Mouse (Mus musculus) ES-Bruce4 (cell line): ENCODE measurements around the gene Igfbp1.

ENCODE experiments used
- CTCF ChIP-seq: IDR thresholded peaks from one replicate; pipeline ENCODE4 v1.8.1; 2011; ENCODE audit warnings: low read depth, low read length
- EP300 ChIP-seq: IDR thresholded peaks from 2 replicates; pipeline ENCODE4 v1.6.1; 2011; ENCODE audit warnings: low read depth, low read length; ENCODE audit not compliant: insufficient read depth

DNA sequence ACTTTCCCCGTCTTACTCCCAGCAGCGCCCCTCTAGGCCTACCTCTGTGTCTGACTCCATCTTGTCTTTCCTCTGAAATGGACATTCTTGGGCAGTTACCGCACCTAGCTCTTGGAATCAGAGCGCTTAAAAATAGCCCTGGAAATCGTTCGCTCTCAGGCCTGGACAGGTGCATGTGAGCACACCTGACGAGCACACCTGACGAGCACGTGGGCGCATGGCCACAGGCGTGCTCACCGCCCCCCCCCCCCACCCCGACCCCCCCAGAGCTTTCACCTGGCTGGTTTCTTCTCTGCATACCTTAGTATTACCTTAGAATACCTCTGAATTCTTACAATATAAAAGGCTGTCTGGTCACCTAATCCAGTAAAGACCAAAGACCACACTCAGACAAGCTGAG is 9.1 kb upstream of the Igfbp1 start, which contains the start of gene Gm11985:
- no peak for TF ChIP-seq EP300
- TF ChIP-seq CTCF: no peak
